Mouse (Mus musculus): ENCODE measurements at regions not wholly inside any gene's neighbourhood (a gene's known extent, or its start where the extent isn't known, plus 50 kb on each side); places are given as distances from the start of the nearest gene placed in this dataset.

DNA sequence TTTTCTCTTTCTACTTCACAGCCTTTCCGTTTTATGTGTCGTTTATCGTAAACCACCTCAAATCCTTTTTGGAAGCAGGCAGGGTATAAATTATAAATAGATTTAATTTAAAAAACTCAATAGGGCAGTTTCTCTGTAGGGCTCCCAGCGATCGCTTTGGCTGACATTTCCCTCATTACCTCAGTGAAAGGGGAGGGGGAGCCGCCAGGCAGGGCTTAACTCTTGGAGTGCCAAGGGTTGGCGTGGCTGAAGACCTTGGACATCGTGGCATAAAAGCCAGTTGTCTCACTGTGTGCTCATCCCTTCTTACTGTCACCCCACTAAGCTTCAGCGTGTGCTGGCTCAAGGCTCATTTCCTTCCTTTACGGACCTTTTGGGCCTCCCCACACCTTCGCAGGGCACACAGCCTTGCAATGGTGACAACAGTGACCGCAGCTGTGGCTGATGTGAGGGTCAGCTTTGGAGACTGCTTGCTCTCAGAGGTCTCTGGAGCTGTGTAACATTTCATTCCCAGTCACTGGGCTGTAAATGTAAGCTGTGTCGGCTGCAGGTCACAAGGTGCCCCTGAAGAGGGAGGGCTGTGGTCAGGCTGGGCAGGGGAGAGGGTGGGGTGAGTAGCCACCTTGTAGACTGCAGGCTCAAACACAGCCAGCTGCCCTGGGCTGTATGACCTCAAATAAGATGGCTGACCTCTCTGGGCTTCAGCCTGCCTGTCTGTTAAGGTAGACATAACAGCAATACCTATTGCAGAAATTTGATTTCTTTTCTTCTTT, 81.6 kb upstream of the Stx16 start:
- DNase-seq = peak; percentile 29 to 46

DNA sequence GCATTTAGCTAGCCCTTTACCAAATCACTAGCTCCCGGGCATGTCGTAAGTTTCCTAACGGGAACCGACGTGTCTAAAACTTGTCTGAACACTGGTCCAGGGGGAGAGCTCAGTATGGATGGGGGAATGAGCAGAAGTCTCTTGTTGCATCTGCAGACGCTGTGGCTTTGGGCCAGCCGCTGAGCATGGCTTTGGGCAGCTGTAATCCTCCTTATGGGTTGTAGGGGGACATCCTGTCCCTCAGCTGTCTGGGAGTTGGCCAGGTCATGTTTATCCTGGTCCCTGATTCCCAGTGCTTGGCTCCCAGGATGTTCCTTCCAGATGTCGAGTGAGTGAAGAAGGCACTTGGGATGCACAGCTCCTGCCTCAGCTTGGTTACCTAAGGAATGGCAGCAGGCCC, 71.4 kb upstream of the Stx16 start:
- DNase-seq = no peak

DNA sequence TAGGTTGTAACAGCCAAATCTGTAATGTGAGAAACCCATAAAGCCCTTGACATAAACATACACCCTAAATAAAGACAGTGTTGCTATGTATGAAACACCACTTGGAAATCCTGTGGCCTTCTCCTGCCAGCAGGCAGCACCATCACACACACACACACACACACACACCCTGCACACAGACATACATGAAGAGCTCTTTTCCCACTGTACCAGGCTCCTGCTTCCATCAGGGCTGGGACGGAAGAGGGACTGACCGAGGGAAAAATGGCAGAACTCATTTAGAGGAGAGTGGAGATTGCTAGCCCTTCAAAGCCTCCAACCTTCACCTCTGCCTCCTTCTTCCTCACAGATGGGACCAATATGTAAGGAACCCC, 68.1 kb upstream of the Stx16 start:
- no peak for DNase-seq

DNA sequence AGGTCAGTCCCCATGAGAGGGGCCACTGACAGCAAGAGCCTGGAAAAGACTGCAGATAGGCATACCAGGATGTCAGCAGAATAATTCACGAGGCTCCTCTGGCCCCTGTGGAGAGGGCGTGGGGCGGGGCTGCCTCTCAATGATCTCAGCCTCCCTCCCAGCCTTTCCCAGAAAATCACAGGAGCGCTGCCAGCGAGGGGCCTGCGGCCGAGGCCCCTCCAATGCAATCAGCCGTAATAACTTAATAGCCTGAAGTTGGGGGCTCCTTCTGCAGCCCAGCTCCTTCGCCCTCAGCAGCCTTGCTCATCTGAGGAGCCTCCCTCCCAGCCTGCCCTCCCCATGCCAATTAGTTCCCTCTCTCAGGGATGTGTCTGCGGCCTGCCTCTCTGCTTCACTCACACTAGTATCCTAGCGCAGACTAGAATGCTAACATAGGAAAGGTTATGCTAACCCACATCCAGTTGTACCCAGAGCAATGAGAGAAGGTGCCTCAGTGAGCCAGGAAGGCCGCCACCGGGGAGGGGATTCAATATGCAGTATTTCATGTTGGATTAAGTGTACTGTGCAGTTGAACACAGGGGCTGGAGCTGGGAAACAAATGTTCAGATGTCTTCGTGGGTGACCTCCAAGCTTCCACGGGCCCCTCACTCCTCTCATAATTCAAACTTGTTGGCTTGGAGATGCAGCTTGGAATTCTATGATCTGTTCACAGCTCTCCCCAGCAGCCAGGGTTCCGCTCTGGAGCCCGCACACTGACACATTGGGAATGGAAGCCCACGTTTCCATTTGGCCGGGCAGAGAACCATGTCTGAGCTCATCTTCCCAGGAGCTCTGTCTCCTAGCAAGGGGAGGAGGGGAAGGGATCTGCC, 67.5 kb upstream of the Stx16 start:
- peak; percentile 67 to 75 for DNase-seq

DNA sequence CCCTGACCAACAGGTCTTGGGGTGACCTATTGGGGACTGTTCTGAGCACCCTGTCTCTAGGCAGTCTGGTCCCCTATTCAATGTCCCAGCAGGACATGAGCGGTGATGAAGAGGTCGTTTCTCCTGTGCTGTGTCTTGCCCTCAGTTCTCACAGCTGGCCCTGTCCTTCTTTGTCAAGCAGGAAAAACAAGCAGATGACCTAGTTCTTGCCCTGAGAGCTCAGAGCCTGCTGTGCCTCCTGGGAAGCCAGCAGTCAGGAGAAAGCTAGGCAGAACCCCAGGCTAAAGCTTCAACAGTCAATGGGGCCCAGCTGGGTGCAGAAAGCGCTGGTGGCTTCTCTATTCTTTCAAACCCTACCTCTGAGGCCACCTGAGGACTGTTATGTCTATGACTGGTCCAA, 66.1 kb upstream of the Stx16 start:
- no peak for DNase-seq

DNA sequence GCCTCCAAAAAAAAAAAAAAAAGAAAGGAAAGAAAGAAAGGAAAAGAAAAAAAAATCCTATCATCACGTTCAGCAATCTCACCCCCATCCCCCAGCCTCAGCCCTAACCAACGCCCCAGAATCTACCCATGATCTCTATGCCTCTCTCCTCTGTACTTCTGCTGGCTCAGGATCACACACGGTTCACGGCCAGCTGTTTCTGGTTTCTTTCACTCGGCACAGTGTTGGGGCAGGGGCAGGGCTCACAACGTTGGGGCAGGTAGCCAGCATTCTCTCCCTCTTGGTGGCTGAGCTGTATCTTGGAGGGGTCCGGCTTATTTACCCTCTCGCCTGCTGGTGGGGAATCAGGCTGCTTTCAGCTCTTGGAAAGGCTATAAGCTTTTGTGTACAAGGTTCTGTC, 64.7 kb upstream of the Stx16 start:
- DNase-seq = no peak

DNA sequence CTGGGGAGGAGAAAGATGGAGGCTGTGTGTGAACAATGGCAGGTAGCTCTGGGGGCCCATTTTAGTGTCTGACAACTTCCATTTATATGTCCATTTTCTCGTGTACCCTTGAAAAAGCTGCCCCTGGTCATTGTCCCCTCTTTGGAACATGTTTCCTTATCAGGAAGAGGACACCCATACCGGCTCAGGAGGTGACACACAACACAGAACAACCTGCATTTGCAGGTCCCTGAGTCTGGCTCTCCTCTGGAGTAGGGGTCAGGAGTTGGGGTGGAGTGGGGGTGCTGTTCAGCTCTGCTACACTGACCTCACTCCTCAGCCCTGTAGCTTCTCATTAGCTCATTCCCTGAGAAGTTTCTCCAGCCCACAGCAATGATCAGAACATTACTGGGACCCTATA, 61.7 kb upstream of the Stx16 start:
- DNase-seq = no peak

DNA sequence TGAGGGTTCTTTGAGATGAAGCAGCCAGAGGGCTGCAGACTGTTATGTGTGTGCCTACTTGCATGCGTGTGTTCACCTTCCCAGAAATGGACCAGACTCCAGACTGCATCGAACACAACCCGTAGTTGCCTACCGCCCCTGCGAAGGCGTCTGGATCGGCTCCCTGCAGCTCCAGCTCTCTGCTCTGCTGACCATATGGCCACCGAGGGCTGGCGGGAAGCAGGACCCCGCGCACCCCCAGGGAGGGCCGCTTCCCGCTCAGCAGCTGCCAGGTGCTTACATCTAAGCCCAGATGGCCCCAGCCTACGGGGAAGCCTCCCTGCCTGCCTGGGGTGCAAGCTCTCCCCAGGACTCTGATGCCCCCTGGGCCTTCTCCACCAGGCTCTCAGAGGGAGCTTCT, 60.8 kb upstream of the Stx16 start:
- DNase-seq = no peak

DNA sequence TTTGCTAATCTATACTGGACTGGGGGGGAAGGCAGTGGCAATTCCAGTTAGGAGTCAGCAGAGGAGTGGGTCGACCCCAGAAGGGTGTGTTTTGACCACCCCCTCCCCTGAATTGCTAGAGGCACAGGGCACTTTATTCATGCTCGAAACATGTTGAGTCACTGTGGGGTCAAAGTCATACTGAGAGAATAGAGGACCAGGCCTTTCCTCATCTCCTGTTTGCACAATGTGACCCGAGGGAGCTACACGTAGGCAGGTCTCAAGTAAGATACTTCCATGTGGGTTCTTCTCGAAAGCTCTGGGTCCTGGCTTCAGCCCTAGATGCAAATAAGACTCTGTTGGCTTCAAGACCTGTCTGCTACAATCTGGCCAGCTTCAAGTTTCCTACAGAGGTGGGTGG, 60.0 kb upstream of the Stx16 start:
- DNase-seq = no peak

DNA sequence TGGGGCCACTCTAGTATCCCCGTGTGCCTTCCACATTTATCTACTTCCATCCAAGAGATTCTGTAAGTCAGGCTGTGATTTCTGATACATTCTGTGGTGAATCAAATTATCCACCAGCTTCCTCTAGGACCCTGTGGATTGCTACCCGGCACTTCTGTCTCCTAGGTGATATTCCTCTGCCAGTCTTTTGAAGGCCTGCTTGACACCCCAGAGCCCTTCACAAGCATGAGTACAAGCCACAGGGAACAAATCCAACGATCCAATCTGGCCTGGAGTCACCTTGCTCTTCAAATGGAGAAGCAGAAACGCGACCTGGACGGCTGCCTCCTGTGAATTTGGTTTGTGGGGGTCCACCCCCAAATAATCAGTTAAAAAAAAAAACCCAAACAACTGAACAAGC, 59.1 kb upstream of the Stx16 start:
- DNase-seq = no peak

DNA sequence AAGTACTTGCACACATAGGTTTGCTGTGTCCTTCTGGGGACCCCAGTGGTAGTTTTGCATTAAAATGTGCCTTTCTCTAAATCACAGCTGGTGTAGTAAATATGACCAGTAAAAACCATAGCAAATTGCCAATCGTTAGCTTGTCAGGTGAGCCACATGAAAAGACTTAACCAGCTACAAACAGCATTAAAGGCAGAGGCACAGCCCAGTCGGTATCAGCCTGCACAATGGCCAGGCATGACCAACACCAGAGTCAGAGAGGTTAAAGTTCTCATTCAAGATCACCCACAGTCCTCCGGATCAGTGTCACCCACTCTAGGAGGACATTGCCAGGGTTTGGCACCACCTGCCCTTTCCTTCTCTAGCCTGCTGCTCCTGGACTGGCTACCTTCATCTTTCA, 58.5 kb upstream of the Stx16 start:
- no peak for DNase-seq

DNA sequence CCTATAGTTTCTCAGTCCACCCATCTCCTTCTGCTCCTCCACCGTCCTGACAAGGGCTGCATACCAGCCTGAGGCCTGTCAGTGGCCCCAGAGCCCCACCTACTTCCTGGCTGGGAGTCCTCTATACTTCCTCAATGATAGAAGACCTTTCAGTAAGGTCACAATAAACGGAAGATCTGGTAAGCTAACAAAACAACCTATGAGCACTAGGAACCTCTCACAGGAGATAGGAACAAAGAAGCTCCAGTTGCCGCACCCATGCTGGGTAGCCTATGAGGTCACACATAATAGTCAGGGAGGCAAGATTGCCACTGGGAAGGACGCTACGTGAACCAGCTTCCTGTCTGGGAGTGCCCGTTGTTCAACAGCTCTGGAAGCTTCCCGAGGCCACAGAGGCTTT, 58.1 kb upstream of the Stx16 start:
- DNase-seq = peak in 1 of 2 experiments; percentile 37

DNA sequence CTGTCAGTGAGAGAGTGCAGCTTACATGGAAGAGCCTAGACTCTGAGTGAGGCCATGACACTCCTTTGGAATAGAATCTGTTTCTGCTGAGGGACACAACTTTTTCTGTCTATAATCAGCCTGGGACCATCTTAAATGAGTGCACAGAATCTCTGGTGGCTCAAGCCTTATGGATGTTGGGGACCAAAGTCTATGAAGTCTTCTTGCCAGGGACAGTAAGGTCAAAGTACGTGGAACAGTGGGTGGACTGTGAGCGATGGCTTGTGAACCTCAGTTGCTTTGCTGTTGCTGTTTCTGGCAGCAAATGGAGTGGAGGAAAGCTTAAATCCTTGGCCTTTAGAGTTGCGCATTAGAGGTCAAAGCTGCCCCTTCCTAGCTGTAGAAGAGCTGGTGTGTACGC, 57.1 kb upstream of the Stx16 start:
- DNase-seq = no peak

DNA sequence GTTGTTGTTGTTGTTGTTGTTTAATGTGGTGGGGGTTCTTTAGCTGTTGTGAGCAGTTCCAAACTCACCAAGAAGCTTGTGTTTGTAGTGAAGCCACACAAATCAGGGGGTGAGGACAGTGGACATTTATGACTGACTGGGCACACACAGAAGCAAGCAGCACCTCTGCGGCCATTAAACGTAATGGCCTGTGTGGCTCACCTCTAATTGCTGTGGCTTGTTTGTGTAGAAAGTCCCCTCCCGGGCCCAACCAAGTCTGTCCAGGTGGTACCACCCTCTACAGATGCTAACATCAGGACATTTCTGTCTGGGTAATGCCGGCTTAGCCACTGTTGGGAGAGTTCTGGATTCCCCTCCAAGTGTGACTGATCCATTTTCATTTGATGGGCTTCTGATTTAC, 56.1 kb upstream of the Stx16 start:
- DNase-seq = no peak

DNA sequence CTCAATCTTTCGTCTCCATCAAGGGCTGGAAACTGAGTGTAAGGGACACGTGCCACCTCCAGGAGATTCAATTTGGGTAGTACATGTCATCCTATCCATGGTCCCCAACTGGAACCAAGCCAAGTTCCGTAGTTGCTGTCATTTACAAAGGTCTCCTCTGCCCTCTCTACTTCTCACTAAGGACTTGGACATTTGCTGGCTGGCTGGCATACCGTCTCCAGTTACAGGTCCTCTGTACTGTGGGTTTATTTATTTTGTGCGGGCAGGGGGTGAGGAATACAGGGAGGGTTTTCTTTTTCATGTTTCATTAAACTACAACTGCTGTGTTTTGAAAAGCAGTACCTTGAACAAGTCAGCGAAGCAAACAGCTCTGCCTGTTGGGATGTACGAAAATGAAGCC, 55.7 kb upstream of the Stx16 start:
- DNase-seq = peak in 1 of 2 experiments; percentile 40

DNA sequence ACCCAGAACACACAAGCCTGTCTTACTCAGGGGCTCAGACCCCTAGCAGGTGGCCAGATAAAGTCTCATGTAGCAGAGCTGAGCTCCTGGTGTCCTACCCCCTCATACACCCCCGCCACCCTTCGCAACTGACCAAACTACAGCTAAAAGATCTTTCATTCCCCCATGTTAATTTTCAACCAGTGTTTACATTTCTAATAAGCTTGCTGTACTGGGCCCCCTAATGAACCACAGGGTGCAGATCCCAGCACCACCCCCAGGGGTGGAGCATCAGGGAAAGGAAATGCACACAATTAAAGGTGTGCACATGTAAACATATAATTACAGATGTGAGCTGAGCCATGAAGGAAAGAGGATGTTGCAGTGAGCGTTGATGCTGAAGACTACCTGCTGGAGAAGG, 54.6 kb upstream of the Stx16 start:
- peak; percentile 17 to 25 for DNase-seq

DNA sequence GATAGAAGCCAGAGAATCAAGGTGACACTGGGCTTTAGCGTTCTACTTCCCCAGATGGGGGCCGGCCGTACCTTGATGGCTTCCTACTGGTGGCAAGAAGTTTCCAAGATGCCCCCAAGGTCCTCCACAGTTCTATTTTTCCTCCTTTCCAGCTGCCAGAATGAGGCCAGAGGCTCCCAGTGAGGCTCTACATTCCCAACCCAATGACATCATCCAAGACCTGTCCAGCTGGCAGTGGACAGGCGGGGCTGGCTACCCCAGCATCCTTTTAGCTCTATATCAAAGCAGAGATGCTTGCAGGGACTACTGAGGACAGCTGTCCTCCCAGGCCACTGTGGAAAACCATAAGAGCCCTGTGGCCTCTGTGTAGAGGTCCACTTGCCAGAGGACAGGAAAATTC, 53.8 kb upstream of the Stx16 start:
- DNase-seq = no peak

DNA sequence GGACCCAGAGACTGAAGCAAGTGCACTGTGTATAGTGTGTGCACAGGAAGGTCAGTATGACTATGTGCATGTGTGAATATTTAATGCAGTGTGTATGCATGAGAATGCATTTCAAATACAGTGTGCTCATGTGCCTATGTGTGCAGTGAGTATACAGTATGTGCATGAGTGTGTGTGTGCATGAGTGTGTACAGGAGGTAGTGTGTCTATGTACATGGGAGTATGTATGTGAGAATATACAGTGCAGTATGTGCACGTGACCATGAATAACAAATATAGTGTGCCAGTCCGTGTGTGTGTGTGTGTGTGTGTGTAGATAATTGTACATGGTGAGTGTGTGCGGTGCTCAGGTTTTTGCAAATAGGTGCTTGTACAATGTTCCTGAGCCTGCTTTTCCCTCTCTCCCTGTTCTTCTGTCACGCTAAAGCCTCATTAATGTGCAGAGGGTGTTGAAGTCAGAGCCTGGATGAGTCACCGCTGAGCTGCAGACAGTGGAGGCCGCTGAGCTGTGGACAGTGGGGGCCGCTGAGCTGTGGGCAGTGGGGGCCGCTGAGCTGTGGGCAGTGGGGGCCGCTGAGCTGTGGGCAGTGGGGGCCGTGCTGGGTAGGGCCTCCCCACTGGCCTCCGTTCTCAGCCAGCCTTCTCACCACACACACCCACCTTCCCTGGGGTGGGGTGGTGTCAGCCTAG, 50.8 kb upstream of the Stx16 start:
- DNase-seq = no peak

Data from kidney, postnatal 4 days (tissue).